Mouse (Mus musculus) olfactory bulb, adult 2 months (tissue): ENCODE results near the gene Dpm2.

ENCODE experiments used
- CTCF ChIP-seq: fragments of 200-500 bp; IDR thresholded peaks from 2 replicates; pipeline ENCODE4 v1.5.1; 2012; ENCODE audit warnings: low read depth, mild to moderate bottlenecking, low read length, moderate library complexity; ENCODE audit not compliant: insufficient read depth
- POLR2A ChIP-seq: fragments of 200-500 bp; IDR thresholded peaks from 2 replicates; pipeline ENCODE4 v1.6.1; 2012; ENCODE audit warnings: mild to moderate bottlenecking, low read depth, low read length, moderate library complexity; ENCODE audit not compliant: insufficient read depth

GRCm38 (mm10) chr2:32621517-32621859 is 50.8 kb downstream of the Dpm2 start, which contains the start of gene Ak1:
- TF ChIP-seq CTCF (no peak), POLR2A (no peak)
